Mouse (Mus musculus): Measurements from ENCODE around the gene Ikzf4.
"Not testable (repeated sequence)": the region's sequence is repeated elsewhere in the genome, so short reads cannot be mapped to it uniquely, and the experiment has no call there.

GRCm38 (mm10) chr10:128619148-128619547, 26.6 kb downstream of the Ikzf4 start:
- not testable (repeated sequence) for TF ChIP-seq CTCF (IDR thresholded peaks at IDR 0.05); POLR2A (IDR thresholded peaks at IDR 0.05; ENCODE audit: insufficient read depth, low read depth, low read length)

Data from heart, adult 2 months (tissue).